Mouse (Mus musculus) cerebellum, adult 9-11 months (tissue): ENCODE measurements at regions not wholly inside any gene's neighbourhood (a gene's known extent, or its start where the extent isn't known, plus 50 kb on each side); places are given as distances from the start of the nearest gene placed in this dataset.
A peak's percentile ranks its signal among the peaks of the same experiment; 100 is the strongest.
"Not testable (repeated sequence)": the region's sequence is repeated elsewhere in the genome, so short reads cannot be mapped to it uniquely, and the experiment has no call there.

ENCODE experiments used
- DNase-seq: peaks from one replicate; pipeline ENCODE4 v3.0.0; 2022

- peak; percentile 24 for DNase-seq
Measured at GRCm38 (mm10) chr12:112299603-112300002, 153.6 kb downstream of the Kif26a start.

GRCm38 (mm10) chr12:112300125-112300524 is 154.1 kb downstream of the Kif26a start:
- DNase-seq: no peak

GRCm38 (mm10) chr12:112301411-112301891 is 155.4 kb downstream of the Kif26a start:
- no peak for DNase-seq

GRCm38 (mm10) chr12:112301929-112302328 is 155.9 kb downstream of the Kif26a start:
- no peak for DNase-seq

- no peak for DNase-seq
Measured at GRCm38 (mm10) chr12:112306208-112306607, 160.2 kb downstream of the Kif26a start.

- DNase-seq: no peak
Measured at GRCm38 (mm10) chr12:112308016-112308415, 162.0 kb downstream of the Kif26a start.

- not testable (repeated sequence) for DNase-seq
Measured at GRCm38 (mm10) chr12:112309096-112309495, 163.1 kb downstream of the Kif26a start.

- DNase-seq: no peak
Measured at GRCm38 (mm10) chr12:112309781-112310180, 163.8 kb downstream of the Kif26a start.

GRCm38 (mm10) chr12:112310661-112311060 is 164.7 kb downstream of the Kif26a start:
- DNase-seq: no peak

- no peak for DNase-seq
Measured at GRCm38 (mm10) chr12:112314781-112315180, 168.8 kb downstream of the Kif26a start.

- no peak for DNase-seq
Measured at GRCm38 (mm10) chr12:112317191-112317590, 171.2 kb downstream of the Kif26a start.

GRCm38 (mm10) chr12:112318461-112318860 is 170.8 kb upstream of the A530016L24Rik start:
- no peak for DNase-seq

GRCm38 (mm10) chr12:112322196-112322595 is 167.1 kb upstream of the A530016L24Rik start:
- DNase-seq: no peak

- DNase-seq: no peak
Measured at GRCm38 (mm10) chr12:112327411-112327810, 161.8 kb upstream of the A530016L24Rik start.

GRCm38 (mm10) chr12:112328809-112329575 is 160.3 kb upstream of the A530016L24Rik start:
- DNase-seq: no peak

GRCm38 (mm10) chr12:112329701-112330301 is 159.4 kb upstream of the A530016L24Rik start:
- peak; percentile 10 for DNase-seq

- DNase-seq: no peak
Measured at GRCm38 (mm10) chr12:112330557-112330956, 158.7 kb upstream of the A530016L24Rik start.

GRCm38 (mm10) chr12:112331061-112331460 is 158.2 kb upstream of the A530016L24Rik start:
- DNase-seq: no peak

- DNase-seq: no peak
Measured at GRCm38 (mm10) chr12:112333125-112334079, 155.8 kb upstream of the A530016L24Rik start.

- no peak for DNase-seq
Measured at GRCm38 (mm10) chr12:112334106-112334855, 155.0 kb upstream of the A530016L24Rik start.

GRCm38 (mm10) chr12:112335641-112336040 is 153.6 kb upstream of the A530016L24Rik start:
- DNase-seq: no peak

- DNase-seq: no peak
Measured at GRCm38 (mm10) chr12:112336691-112337295, 152.5 kb upstream of the A530016L24Rik start.
